Mouse (Mus musculus) effector memory CD4-positive, alpha-beta T cell, adult 7 months (primary cell): ENCODE results near the gene Cherp. TPM values are rescaled to one million over a fixed set of nuclear protein-coding genes. Genes with fewer than 3 reads are reported as not detected.

Experiments used
- polyA plus RNA-seq: library from polyadenylated mRNA; unstranded; fragments of 100-300 nt; shearing (Covaris generic); gene quantifications from one replicate; pipeline ENCODE4 v1.2.1, GENCODE M21; 2017

The Cherp gene
- polyA plus RNA-seq = 70.8 TPM

DNA sequence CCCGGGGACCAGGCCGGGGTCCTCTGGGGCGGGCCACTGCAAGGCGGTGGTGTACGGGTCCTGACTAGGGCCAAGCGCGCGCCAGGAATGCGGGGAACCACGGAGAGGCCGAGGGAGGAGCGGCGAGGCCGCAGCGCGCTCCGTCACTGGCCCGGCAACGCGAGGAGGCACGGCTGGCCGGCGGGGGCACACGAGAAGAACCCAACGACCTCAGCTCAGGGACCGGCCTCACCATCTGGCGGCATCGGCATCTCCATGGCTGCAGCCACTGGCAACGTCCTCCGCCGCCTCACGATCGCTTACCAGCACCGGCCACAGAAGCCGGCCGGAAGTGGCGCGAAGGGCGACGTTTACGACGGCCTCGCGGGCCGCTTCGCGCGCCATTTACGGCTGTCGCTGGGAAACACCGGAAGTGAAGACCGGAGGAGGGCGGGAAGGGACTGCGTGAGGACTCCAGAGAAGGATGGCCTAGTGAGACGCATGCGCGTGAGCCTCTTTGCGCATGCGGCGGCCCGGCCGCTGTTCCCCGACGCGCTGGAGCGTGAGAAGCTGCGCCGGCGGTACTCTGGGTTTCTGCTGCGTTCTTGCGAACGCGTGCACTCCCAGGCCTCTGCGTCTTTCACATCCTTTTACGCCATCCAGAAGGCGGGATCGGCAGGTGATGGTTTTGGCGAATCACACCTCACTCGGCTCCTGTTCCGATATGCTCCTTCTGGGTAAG is at the start of gene Cherp:
TSS of gene Cherp (minus strand) at position 401 of the 721 bp plus-strand sequence.

DNA sequence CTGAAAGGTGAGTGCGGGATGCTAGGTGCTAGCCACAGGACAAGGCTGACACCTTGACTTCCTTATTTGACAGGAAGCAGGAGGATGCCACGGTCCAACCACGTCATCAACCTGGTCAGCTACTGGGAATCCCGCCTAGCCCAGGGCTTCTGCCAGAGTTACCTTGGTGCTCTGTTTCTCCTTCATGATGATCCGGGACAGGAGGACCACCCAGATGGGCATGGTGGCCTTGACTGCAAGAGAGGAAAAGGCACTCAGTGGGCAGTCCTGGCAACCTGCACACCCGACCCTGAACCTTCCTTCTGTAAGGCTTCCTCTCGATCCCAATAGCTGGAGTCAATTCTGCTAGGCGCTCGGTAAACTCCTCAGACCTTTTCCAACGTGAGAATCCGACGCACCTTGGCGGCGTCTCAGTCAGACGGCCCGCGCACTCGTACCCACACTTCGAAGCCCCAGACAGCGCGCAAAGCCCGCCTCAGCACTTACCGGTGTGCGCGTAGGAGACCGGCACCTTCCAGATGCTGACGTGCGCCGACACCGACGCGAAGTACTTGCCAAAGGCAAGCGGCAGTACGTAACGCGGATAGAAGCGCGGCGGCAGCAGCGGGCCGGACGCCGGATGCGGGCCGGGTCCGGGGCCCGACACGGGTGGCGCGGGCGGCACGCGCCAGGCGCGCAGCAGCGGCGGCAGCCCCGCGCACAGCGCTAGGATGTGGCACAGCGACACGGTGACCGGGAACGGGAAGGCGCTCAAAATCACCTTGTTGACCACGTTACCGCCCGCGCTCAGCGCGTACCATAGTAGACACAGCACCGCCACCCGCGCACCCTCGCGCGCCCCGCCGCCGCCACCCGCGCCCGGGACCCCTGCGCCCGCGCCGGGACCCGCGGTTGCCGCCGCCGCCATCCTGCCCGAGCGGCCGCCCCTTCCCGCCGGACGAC is 16.9 kb upstream of the Cherp start, which contains the start of gene Slc35e1:
TSS of gene Slc35e1 (minus strand) at position 935 of the 942 bp plus-strand sequence.

GRCm38 (mm10) chr8:72443338-72443993 is 31.6 kb downstream of the Cherp start, which contains the start of the genes Calr3 and 1700030K09Rik:
Gene Calr3, minus strand, starts transcription at chr8:72443870.
Gene 1700030K09Rik, plus strand, starts transcription at chr8:72443880.

DNA sequence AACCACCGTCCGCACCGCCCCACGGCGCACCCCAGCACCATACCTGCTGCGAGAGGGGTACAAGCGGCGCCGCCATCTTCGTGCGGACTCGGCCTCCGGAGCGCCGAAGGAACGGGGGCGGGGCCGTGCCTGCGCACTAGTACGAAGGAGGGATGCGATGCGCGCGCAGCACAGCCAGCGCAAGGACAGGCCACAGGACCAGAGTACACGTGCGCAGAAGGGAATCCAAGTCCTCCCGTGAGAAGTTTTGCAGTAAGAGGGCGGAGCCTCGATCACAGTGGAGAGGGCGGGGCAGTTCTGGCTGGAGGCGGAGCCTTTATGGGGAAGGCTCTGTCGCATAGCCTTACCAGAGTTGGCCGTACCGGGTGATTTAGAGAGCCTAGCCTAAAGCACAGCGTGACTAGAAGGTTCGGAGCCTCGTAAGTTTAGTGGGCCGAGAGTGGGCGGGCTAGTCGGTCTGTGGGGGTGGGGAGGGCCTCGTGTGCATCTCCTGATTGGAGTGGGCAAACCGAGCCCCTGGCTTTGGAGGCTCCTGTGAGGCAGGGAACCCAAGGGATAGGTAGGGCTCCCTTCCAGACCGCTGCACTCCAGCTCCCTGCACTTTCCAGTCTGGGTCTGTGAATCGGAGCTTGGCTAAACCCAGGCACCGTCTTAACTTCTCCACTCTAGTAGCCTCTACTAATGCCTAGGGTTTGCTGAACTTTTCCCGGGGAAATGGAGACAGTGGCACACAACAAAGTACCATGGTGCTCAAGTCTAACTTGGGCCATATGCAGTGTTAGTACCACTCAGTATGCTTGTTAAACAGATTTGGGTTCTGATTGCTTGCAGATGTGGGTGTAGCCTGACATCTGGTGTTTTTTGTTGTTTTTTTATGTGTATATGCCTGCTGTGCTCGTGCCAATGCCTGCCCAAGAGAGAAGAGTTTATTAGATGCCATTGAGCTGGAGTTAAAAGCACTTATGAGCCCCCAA is 53.4 kb downstream of the Cherp start, which contains the start of gene Eps15l1:
TSS of gene Eps15l1 (minus strand) at position 99 of the 974 bp plus-strand sequence.

Other genes starting within 250 kb of the Cherp start
- gene Ap1m1, start 235.2 kb downstream of the Cherp start, polyA plus RNA-seq = 159 TPM
- 3.0 TPM for gene Gm10282, start 170.0 kb downstream of the Cherp start, polyA plus RNA-seq
- 922 TPM for gene Klf2, start 156.2 kb downstream of the Cherp start, polyA plus RNA-seq
- 37.0 TPM for gene Eps15l1, start 53.8 kb downstream of the Cherp start, polyA plus RNA-seq
- 0.35 TPM for gene Calr3, start 31.4 kb downstream of the Cherp start, polyA plus RNA-seq
- gene 1700030K09Rik, start 31.3 kb downstream of the Cherp start, polyA plus RNA-seq = 5.0 TPM
- gene Slc35e1, start 17.4 kb upstream of the Cherp start, polyA plus RNA-seq = 166 TPM
- gene Med26, start 73.0 kb upstream of the Cherp start, polyA plus RNA-seq = 18.8 TPM
- 74.4 TPM for gene Smim7, start 95.9 kb upstream of the Cherp start, polyA plus RNA-seq
- gene Tmem38a, start 96.8 kb upstream of the Cherp start, polyA plus RNA-seq = 0.96 TPM
- gene Nwd1, start 171.5 kb upstream of the Cherp start, polyA plus RNA-seq = 0.61 TPM
- gene Sin3b, start 248.1 kb upstream of the Cherp start, polyA plus RNA-seq = 178 TPM